Mouse (Mus musculus): Measurements from ENCODE around the gene Ubn2. TPM values are rescaled to one million over a fixed set of nuclear protein-coding genes. Genes with fewer than 3 reads are reported as not detected.

Ubn2 gene
- total RNA-seq, 1 experiment from 2014 or later, result 20.7 TPM

Other genes starting within 250 kb of the Ubn2 start
- 2.7 and 3.3 TPM in 2 replicates for gene D630045J12Rik, start 179.9 kb upstream of the Ubn2 start, total RNA-seq (2017)
- gene Zc3hav1l, start 134.7 kb upstream of the Ubn2 start, total RNA-seq (2017), result 5.3 and 6.9 TPM in 2 replicates
- gene Zc3hav1, start 79.3 kb upstream of the Ubn2 start, total RNA-seq (2017), result 59.7 and 61.6 TPM in 2 replicates
- 8.6 and 12.8 TPM in 2 replicates for gene Ttc26, start 52.5 kb upstream of the Ubn2 start, total RNA-seq (2017)
- 40.5 and 47.7 TPM in 2 replicates for gene Fmc1, start 99.6 kb downstream of the Ubn2 start, total RNA-seq (2017)
- 342 and 369 TPM in 2 replicates for gene Luc7l2, start 117.4 kb downstream of the Ubn2 start, total RNA-seq (2017)
- gene Klrg2, start 203.3 kb downstream of the Ubn2 start, total RNA-seq (2017), result 0.89 TPM in 1 of 2 replicates, not detected in the other
- gene Clec2l, start 229.1 kb downstream of the Ubn2 start, total RNA-seq (2017), result 0.31 TPM in 1 of 2 replicates, not detected in the other